Mouse (Mus musculus): Measurements from ENCODE around the gene Plxnc1. TPM values are rescaled to one million over a fixed set of nuclear protein-coding genes. Genes with fewer than 3 reads are reported as not detected.

Gene Plxnc1
- total RNA-seq, 2 experiments from 2014 or later: 40.8 to 43.9 TPM

GRCm38 (mm10) chr10:94958311-94958710, 13.7 kb upstream of the Plxnc1 start:
- peak in 1 of 2 experiments; percentile 63 for DNase-seq (ENCODE audit: low spot score in 2 of 2)
- intact Hi-C loops (cut with DNase I): loop anchor here (10.0 kb wide), 1 partner anchor 744 kb away; no protein-coding TSS in a partner anchor

GRCm38 (mm10) chr10:94957705-94958104, 13.1 kb upstream of the Plxnc1 start:
- intact Hi-C loops (cut with DNase I): loop anchor here (10.0 kb wide), 1 partner anchor 743 kb away; no protein-coding TSS in a partner anchor
- no peak for DNase-seq (ENCODE audit: low spot score in 2 of 2)

GRCm38 (mm10) chr10:94947915-94948675, 3.5 kb upstream of the Plxnc1 start:
- DNase-seq (ENCODE audit: low spot score in 2 of 2): no peak
- intact Hi-C loops (cut with DNase I): loop anchor here (2.0 kb wide), 1 partner anchor 325 kb away; no protein-coding TSS in a partner anchor

- DNase-seq (ENCODE audit: low spot score in 2 of 2): no peak
- intact Hi-C loops (cut with DNase I): no loop called here
Observed at GRCm38 (mm10) chr10:94947386-94947785, 2.8 kb upstream of the Plxnc1 start.

- intact Hi-C loops (cut with DNase I): no loop called here
- peak in 1 of 2 experiments; percentile 40 for DNase-seq (ENCODE audit: low spot score in 2 of 2)
Observed at GRCm38 (mm10) chr10:94945206-94945711, 624 bp upstream of the Plxnc1 start.

GRCm38 (mm10) chr10:94943846-94944690, 567 bp downstream of the Plxnc1 start:
- intact Hi-C loops (cut with DNase I): loop anchor here (1.0 to 2.0 kb wide), 3 partner anchors 39 to 255 kb away; no protein-coding TSS in a partner anchor

GRCm38 (mm10) chr10:94943401-94943845, 1.2 kb downstream of the Plxnc1 start:
- intact Hi-C loops (cut with DNase I): loop anchor here (2.0 kb wide), 2 partner anchors 39 to 115 kb away; no protein-coding TSS in a partner anchor
- peak; percentile 61 to 63 for DNase-seq (ENCODE audit: low spot score in 2 of 2)

More at GRCm38 (mm10) chr10:94943846-94944690, 567 bp downstream of the Plxnc1 start:
- DNase-seq (ENCODE audit: low spot score in 2 of 2): peak; percentile 62 to 73

GRCm38 (mm10) chr10:94942449-94943041, 2.1 kb downstream of the Plxnc1 start:
- DNase-seq (ENCODE audit: low spot score in 2 of 2): no peak
- intact Hi-C loops (cut with DNase I): loop anchor here (2.0 kb wide), 2 partner anchors 38 to 114 kb away; no protein-coding TSS in a partner anchor

- no peak for DNase-seq (ENCODE audit: low spot score in 2 of 2)
- intact Hi-C loops (cut with DNase I): no loop called here
Observed at GRCm38 (mm10) chr10:94941551-94941950, 3.1 kb downstream of the Plxnc1 start.

- intact Hi-C loops (cut with DNase I): no loop called here
- no peak for DNase-seq (ENCODE audit: low spot score in 2 of 2)
Observed at GRCm38 (mm10) chr10:94940786-94941185, 3.8 kb downstream of the Plxnc1 start.

- intact Hi-C loops (cut with DNase I): no loop called here
- no peak for DNase-seq (ENCODE audit: low spot score in 2 of 2)
Observed at GRCm38 (mm10) chr10:94940061-94940460, 4.6 kb downstream of the Plxnc1 start.

GRCm38 (mm10) chr10:94938899-94939298, 5.7 kb downstream of the Plxnc1 start:
- no peak for DNase-seq (ENCODE audit: low spot score in 2 of 2)
- intact Hi-C loops (cut with DNase I): no loop called here

- intact Hi-C loops (cut with DNase I): no loop called here
- DNase-seq (ENCODE audit: low spot score in 2 of 2): no peak
Observed at GRCm38 (mm10) chr10:94938320-94938719, 6.3 kb downstream of the Plxnc1 start.

GRCm38 (mm10) chr10:94935270-94935669, 9.4 kb downstream of the Plxnc1 start:
- no peak for DNase-seq (ENCODE audit: low spot score in 2 of 2)
- intact Hi-C loops (cut with DNase I): no loop called here

- no peak for DNase-seq (ENCODE audit: low spot score in 2 of 2)
- intact Hi-C loops (cut with DNase I): no loop called here
Observed at GRCm38 (mm10) chr10:94934151-94934614, 10.5 kb downstream of the Plxnc1 start.

GRCm38 (mm10) chr10:94931961-94932832, 12.4 kb downstream of the Plxnc1 start:
- intact Hi-C loops (cut with DNase I): no loop called here
- peak in 1 of 2 experiments; percentile 38 for DNase-seq (ENCODE audit: low spot score in 2 of 2)

- intact Hi-C loops (cut with DNase I): no loop called here
- DNase-seq (ENCODE audit: low spot score in 2 of 2): no peak
Observed at GRCm38 (mm10) chr10:94928164-94928563, 16.5 kb downstream of the Plxnc1 start.

- no peak for DNase-seq (ENCODE audit: low spot score in 2 of 2)
- intact Hi-C loops (cut with DNase I): no loop called here
Observed at GRCm38 (mm10) chr10:94926297-94926696, 18.3 kb downstream of the Plxnc1 start.
